Mouse (Mus musculus): ENCODE data around the gene Marc1.

DNA sequence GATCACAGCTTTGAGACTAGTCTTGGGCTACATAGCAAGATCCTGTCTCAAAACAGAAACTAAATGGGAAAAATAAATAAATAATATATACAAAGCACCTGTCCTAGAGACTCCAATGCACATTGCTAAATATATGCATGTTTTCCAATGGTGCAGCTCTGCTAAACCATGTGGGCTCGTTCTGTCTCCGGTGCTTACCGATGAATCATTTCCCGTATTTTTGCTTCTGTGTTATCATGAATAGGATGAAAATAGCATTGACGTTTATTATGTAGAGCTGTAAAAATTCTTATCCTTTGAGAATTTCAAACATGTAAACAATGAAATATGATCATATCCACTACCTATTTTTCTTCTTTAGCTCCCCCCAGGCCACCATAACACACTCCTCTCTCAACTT is 58.4 kb downstream of the Marc1 start:
- TF ChIP-seq CTCF (IDR thresholded peaks at IDR 0.05; ENCODE audit: control insufficient read depth, insufficient read depth, insufficient replicate concordance, low read depth, low read length): no peak
- TF ChIP-seq POLR2A (IDR thresholded peaks at IDR 0.05; ENCODE audit: control insufficient read depth, low read depth, low read length): no peak

Measured in testis, adult 2 months (tissue).